Mouse (Mus musculus): ENCODE measurements around the gene Hist1h2br.
"Not testable (repeated sequence)": the region's sequence is repeated elsewhere in the genome, so short reads cannot be mapped to it uniquely, and the experiment has no call there.

GRCm38 (mm10) chr13:21840508-21840907 lies 7.0 kb downstream of the Hist1h2br start:
- not testable (repeated sequence) for TF ChIP-seq GATA1, TAL1 (IDR thresholded peaks at IDR 0.05; ENCODE audit: low read length)

Data from erythroblast, embryonic 14.5 days (primary cell).